Mouse (Mus musculus): ENCODE results near the gene Olfr1269. TPM values are rescaled to one million over a fixed set of nuclear protein-coding genes. Genes with fewer than 3 reads are reported as not detected.

Gene Olfr1269
- polyA plus RNA-seq (2017; shearing (Covaris generic)), result 1 to 10 TPM in 1 of 2 experiments, under 1 TPM in 1; 0.34 to 4.4 TPM

GRCm38 (mm10) chr2:90121312-90121711 is at the start of gene Olfr1269:
Gene Olfr1269, minus strand, starts transcription at chr2:90121412.

DNA sequence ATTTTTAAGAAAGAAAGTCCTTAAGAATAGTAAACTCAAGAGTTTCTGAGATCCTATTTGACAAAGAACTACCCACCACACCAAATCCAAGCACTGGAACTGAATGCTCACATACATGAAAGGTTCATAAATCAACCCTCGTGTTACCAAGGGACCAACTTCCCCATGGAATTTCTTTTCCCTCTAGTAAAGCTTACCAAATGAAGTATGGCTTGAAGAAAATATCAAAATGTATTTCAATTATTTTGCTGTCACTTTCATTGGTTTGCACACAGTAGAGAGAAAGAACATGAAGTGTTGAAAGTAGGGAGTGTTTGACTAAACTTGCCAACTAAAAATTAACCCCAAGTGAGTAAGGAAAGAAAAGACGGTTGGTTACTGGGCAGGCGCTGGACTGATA is 31.8 kb upstream of the Olfr1269 start, which contains the start of gene Olfr1270:
Olfr1270 (minus strand) TSS at position 101 of the 400 bp plus-strand sequence.

DNA sequence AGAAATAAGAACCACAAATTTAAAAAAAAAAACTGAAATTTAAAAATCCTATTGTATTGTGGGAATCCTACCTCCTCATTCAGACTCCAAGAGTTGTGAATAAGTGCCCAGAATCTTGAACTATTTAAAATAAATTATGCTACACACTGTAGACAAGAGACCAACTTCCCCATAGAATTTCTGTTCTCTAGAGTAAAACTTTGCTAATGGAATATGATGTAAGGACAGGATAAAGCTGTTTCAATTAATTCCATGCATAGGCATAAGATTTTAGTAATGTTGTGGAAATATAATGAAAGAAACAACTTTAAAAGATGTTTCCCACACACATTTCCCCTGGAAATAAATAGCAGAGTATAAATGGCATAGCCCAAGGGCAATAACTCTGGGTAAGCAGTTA is 21.0 kb upstream of the Olfr1269 start, which contains the start of gene Olfr32:
Olfr32 (minus strand) TSS at position 101 of the 400 bp plus-strand sequence.

Other genes with a start within 250 kb of the Olfr1269 start
- not detected for gene Olfr1257, start 243.0 kb downstream of the Olfr1269 start, polyA plus RNA-seq (2017; shearing (Covaris generic))
- gene Olfr1258, start 194.1 kb downstream of the Olfr1269 start, polyA plus RNA-seq (2017; shearing (Covaris generic)), result under 1 TPM in 1 of 2 experiments, not detected in 1; 0.37 TPM
- gene Olfr1259, start 172.7 kb downstream of the Olfr1269 start, polyA plus RNA-seq (2017; shearing (Covaris generic)), result under 1 TPM in 1 of 2 experiments, not detected in 1; 0.08 TPM
- not detected for gene Olfr1260, start 147.1 kb downstream of the Olfr1269 start, polyA plus RNA-seq (2017; shearing (Covaris generic))
- under 1 TPM in 1 of 2 experiments, not detected in 1; 0.38 TPM for gene Olfr1261, start 130.2 kb downstream of the Olfr1269 start, polyA plus RNA-seq (2017; shearing (Covaris generic))
- gene Olfr1262, start 121.3 kb downstream of the Olfr1269 start, polyA plus RNA-seq (2017; shearing (Covaris generic)), result not detected
- under 1 TPM; 0.07 to 0.34 TPM for gene Olfr1263, start 109.3 kb downstream of the Olfr1269 start, polyA plus RNA-seq (2017; shearing (Covaris generic))
- under 1 TPM; 0.04 to 0.38 TPM for gene Olfr1264, start 95.8 kb downstream of the Olfr1269 start, polyA plus RNA-seq (2017; shearing (Covaris generic))
- gene Olfr1265, start 86.1 kb downstream of the Olfr1269 start, polyA plus RNA-seq (2017; shearing (Covaris generic)), result under 1 TPM; 0.07 to 0.23 TPM
- not detected for gene Olfr140, start 57.8 kb downstream of the Olfr1269 start, polyA plus RNA-seq (2017; shearing (Covaris generic))
- not detected for gene Olfr32, start 20.9 kb upstream of the Olfr1269 start, polyA plus RNA-seq (2017; shearing (Covaris generic))
- under 1 TPM; 0.10 to 0.27 TPM for gene Olfr1270, start 31.7 kb upstream of the Olfr1269 start, polyA plus RNA-seq (2017; shearing (Covaris generic))
- not detected for gene Olfr1506, start 103.1 kb upstream of the Olfr1269 start, polyA plus RNA-seq (2017; shearing (Covaris generic))
- not detected for gene Olfr142, start 136.2 kb upstream of the Olfr1269 start, polyA plus RNA-seq (2017; shearing (Covaris generic))
- gene Olfr1271, start 149.6 kb upstream of the Olfr1269 start, polyA plus RNA-seq (2017; shearing (Covaris generic)), result under 1 TPM; 0.04 to 0.29 TPM
- under 1 TPM in 1 of 2 experiments, not detected in 1; 0.16 TPM for gene Olfr1272, start 171.4 kb upstream of the Olfr1269 start, polyA plus RNA-seq (2017; shearing (Covaris generic))
- under 1 TPM; 0.06 to 0.89 TPM for gene Gm13769, start 200.8 kb upstream of the Olfr1269 start, polyA plus RNA-seq (2017; shearing (Covaris generic))

All from inflammation-experienced regulatory T-cells (primary cell).